In genomic region chr15:8279929-8280610, GRCm38 (mm10) we compare ENCODE assay signal across 8 mouse cellular contexts.
DNase-seq lines count a peak whose midpoint lies in the region; ATAC-seq lines count a peak whose summit lies in the region.

No protein-coding gene starts in this region.

- WGBS in embryonic facial prominence, embryonic 13.5 days, result 68% methylated on average over 20 of the region's 20 CpGs
- 26% methylated on average over 20 of the region's 20 CpGs for WGBS in heart, embryonic 15.5 days

- peaks cover 6% of the 10 kb centered on the region; the same call in 1 of the 2 replicates for H3K36me3 ChIP-seq in embryonic facial prominence, embryonic 13.5 days
- no peaks in the 10 kb centered on the region for H3K36me3 ChIP-seq in heart, embryonic 15.5 days
- H3K36me3 ChIP-seq in splenic B cell, adult 2 months (ENCODE audit: control insufficient read depth, insufficient read depth, low read length, poor library complexity, severe bottlenecking), result no peaks in the 10 kb centered on the region

- no peak for ATAC-seq in embryonic facial prominence, embryonic 13.5 days (ENCODE audit: insufficient number of reproducible peaks, insufficient read depth, low FRiP score, low TSS enrichment, low read depth)
- ATAC-seq in heart, embryonic 15.5 days (replicated peaks; ENCODE audit: insufficient number of reproducible peaks, insufficient read depth, low FRiP score, low read depth), result peak; percentile 92

- H3K9ac ChIP-seq in embryonic facial prominence, embryonic 13.5 days, result peak overlapping the region; percentile 61
- H3K9ac ChIP-seq in heart, embryonic 15.5 days, result peak overlapping the region; percentile 28; the same call in 1 of the 2 replicates

- H3K27ac ChIP-seq in embryonic facial prominence, embryonic 13.5 days, result no peak overlapping the region
- peak overlapping the region; percentile 71; the same call in 1 of the 2 replicates for H3K27ac ChIP-seq in heart, embryonic 15.5 days

- peak overlapping the region; percentile 40 for H3K4me3 ChIP-seq in embryonic facial prominence, embryonic 13.5 days
- H3K4me3 ChIP-seq in heart, embryonic 15.5 days, result peak overlapping the region; percentile 58

- intact Hi-C loops in left cerebral cortex, postnatal 25 days (cut with DNase I), result no loop called here

- peak overlapping the region; percentile 65 for H3K4me2 ChIP-seq in embryonic facial prominence, embryonic 13.5 days
- peak overlapping the region; percentile 82 for H3K4me2 ChIP-seq in heart, embryonic 15.5 days

- DNase-seq in 3T3-L1 (ENCODE audit: low read depth, low spot score), result peak; percentile 69
- DNase-seq in Muller cell, postnatal 12 days (ENCODE audit: inconsistent ontology term), result peak; percentile 44
- peak; percentile 85 for DNase-seq in kidney, postnatal 10 days
- peak; percentile 65 to 80 for DNase-seq in lung, postnatal 4 days
- DNase-seq in splenic B cell, adult 2 months (ENCODE audit: low read depth, low spot score), result peak; percentile 17
- DNase-seq in left cerebral cortex, postnatal 25 days (ENCODE audit: low spot score in 2 of 2), result no peak

- no peaks in the 10 kb centered on the region for H3K4me1 ChIP-seq in embryonic facial prominence, embryonic 13.5 days
- peaks cover 11% of the 10 kb centered on the region for H3K4me1 ChIP-seq in heart, embryonic 15.5 days (replicated peaks)

- H3K27me3 ChIP-seq in embryonic facial prominence, embryonic 13.5 days, result no peaks in the 10 kb centered on the region
- no peaks in the 10 kb centered on the region for H3K27me3 ChIP-seq in heart, embryonic 15.5 days
- no peaks in the 10 kb centered on the region for H3K27me3 ChIP-seq in splenic B cell, adult 2 months (ENCODE audit: control insufficient read depth, insufficient read depth, low read length, poor library complexity, severe bottlenecking)

- no peaks in the 10 kb centered on the region for H3K9me3 ChIP-seq in embryonic facial prominence, embryonic 13.5 days
- H3K9me3 ChIP-seq in heart, embryonic 15.5 days (replicated peaks), result no peaks in the 10 kb centered on the region

Comparison
In these comparisons a context has a peak if more than half of its experiments do, and no peak if none do; other contexts are left out.
1. DNase-seq: peak in 3T3-L1 (single experiment), Muller cell, postnatal 12 days (single experiment), kidney, postnatal 10 days (single experiment), lung, postnatal 4 days (2 of 2) and splenic B cell, adult 2 months (single experiment); none in left cerebral cortex, postnatal 25 days (0 of 2).